Mouse (Mus musculus): ENCODE results near the gene Nos1ap. TPM values are rescaled to one million over a fixed set of nuclear protein-coding genes. Genes with fewer than 3 reads are reported as not detected.

Nos1ap gene
- polyA plus RNA-seq, 1 experiment from 2014 or later = 8.0 TPM

GRCm38 (mm10) chr1:170530456-170530855 is 59.2 kb downstream of the Nos1ap start:
- Histone ChIP-seq H3K4me3 (ENCODE audit: low read depth, low read length) (no peak overlapping the region), H3K27me3 (replicated peaks; ENCODE audit: insufficient read depth, low read length) (no peaks in the 10 kb centered on the region), H3K4me2 (replicated peaks; ENCODE audit: low read depth, low read length) (no peak overlapping the region), H3K9me3 (ENCODE audit: low read length) (no peaks in the 10 kb centered on the region), H3K36me3 (ENCODE audit: insufficient read depth, low read length) (no peaks in the 10 kb centered on the region), H3K4me1 (ENCODE audit: insufficient read depth, low read depth, low read length) (peaks cover 5% of the 10 kb centered on the region; the same call in 1 of the 2 replicates), H3K9ac (replicated peaks; ENCODE audit: low read depth) (no peak overlapping the region), H3K27ac (ENCODE audit: low read length) (no peak overlapping the region)
- ATAC-seq (no peak), DNase-seq (ENCODE audit: low spot score) (no peak)
- no peak for TF ChIP-seq CTCF (IDR thresholded peaks at IDR 0.05)
- TF ChIP-seq EP300 (IDR thresholded peaks at IDR 0.05) = no peak
- WGBS = 86% methylated on average over 4 of the region's 4 CpGs

GRCm38 (mm10) chr1:170522891-170523290 is 66.8 kb downstream of the Nos1ap start:
- Histone ChIP-seq H3K9me3 (ENCODE audit: low read length) (no peaks in the 10 kb centered on the region), H3K27me3 (replicated peaks; ENCODE audit: insufficient read depth, low read length) (no peaks in the 10 kb centered on the region), H3K36me3 (ENCODE audit: insufficient read depth, low read length) (no peaks in the 10 kb centered on the region), H3K4me1 (ENCODE audit: insufficient read depth, low read depth, low read length) (no peaks in the 10 kb centered on the region), H3K4me3 (ENCODE audit: low read depth, low read length) (no peak overlapping the region), H3K9ac (replicated peaks; ENCODE audit: low read depth) (no peak overlapping the region), H3K4me2 (replicated peaks; ENCODE audit: low read depth, low read length) (no peak overlapping the region), H3K27ac (ENCODE audit: low read length) (no peak overlapping the region)
- WGBS = 77% methylated on average over 5 of the region's 5 CpGs
- DNase-seq (ENCODE audit: low spot score) (no peak), ATAC-seq (no peak)
- TF ChIP-seq EP300 (IDR thresholded peaks at IDR 0.05) (no peak), CTCF (IDR thresholded peaks at IDR 0.05) (no peak)

- H3K4me1 ChIP-seq (ENCODE audit: insufficient read depth, low read depth, low read length) = no peaks in the 10 kb centered on the region
- no peaks in the 10 kb centered on the region for H3K27me3 ChIP-seq (replicated peaks; ENCODE audit: insufficient read depth, low read length)
- no peak overlapping the region for H3K9ac ChIP-seq (replicated peaks; ENCODE audit: low read depth)
- H3K36me3 ChIP-seq (ENCODE audit: insufficient read depth, low read length) = no peaks in the 10 kb centered on the region
- WGBS = 53% methylated on average over 6 of the region's 6 CpGs
- no peak for TF ChIP-seq CTCF (IDR thresholded peaks at IDR 0.05)
- no peak for DNase-seq (ENCODE audit: low spot score)
- H3K4me2 ChIP-seq (replicated peaks; ENCODE audit: low read depth, low read length) = no peak overlapping the region
- peak; percentile 57 for ATAC-seq
- H3K9me3 ChIP-seq (ENCODE audit: low read length) = no peaks in the 10 kb centered on the region
- no peak overlapping the region for H3K4me3 ChIP-seq (ENCODE audit: low read depth, low read length)
- H3K27ac ChIP-seq (ENCODE audit: low read length) = no peak overlapping the region
Measured at GRCm38 (mm10) chr1:170521520-170522205, 68.0 kb downstream of the Nos1ap start.

GRCm38 (mm10) chr1:170520206-170520605 is 69.5 kb downstream of the Nos1ap start:
- TF ChIP-seq CTCF (IDR thresholded peaks at IDR 0.05) = no peak
- no peak for TF ChIP-seq EP300 (IDR thresholded peaks at IDR 0.05)
- H3K9me3 ChIP-seq (ENCODE audit: low read length) = no peaks in the 10 kb centered on the region
- no peaks in the 10 kb centered on the region for H3K27me3 ChIP-seq (replicated peaks; ENCODE audit: insufficient read depth, low read length)
- H3K4me2 ChIP-seq (replicated peaks; ENCODE audit: low read depth, low read length) = no peak overlapping the region
- 90% methylated on average over 4 of the region's 4 CpGs for WGBS
- no peak overlapping the region for H3K27ac ChIP-seq (ENCODE audit: low read length)
- H3K36me3 ChIP-seq (ENCODE audit: insufficient read depth, low read length) = no peaks in the 10 kb centered on the region
- H3K4me1 ChIP-seq (ENCODE audit: insufficient read depth, low read depth, low read length) = no peaks in the 10 kb centered on the region
- no peak overlapping the region for H3K4me3 ChIP-seq (ENCODE audit: low read depth, low read length)
- ATAC-seq = no peak
- DNase-seq (ENCODE audit: low spot score) = no peak
- H3K9ac ChIP-seq (replicated peaks; ENCODE audit: low read depth) = no peak overlapping the region

- no peak for ATAC-seq
- 88% methylated on average over 7 of the region's 7 CpGs for WGBS
Measured at GRCm38 (mm10) chr1:170519631-170520030, 70.0 kb downstream of the Nos1ap start.

GRCm38 (mm10) chr1:170516182-170516581 is 73.5 kb downstream of the Nos1ap start:
- no peak overlapping the region for H3K4me3 ChIP-seq (ENCODE audit: low read depth, low read length)

More at GRCm38 (mm10) chr1:170519631-170520030, 70.0 kb downstream of the Nos1ap start:
- Histone ChIP-seq H3K9me3 (ENCODE audit: low read length) (no peaks in the 10 kb centered on the region), H3K4me3 (ENCODE audit: low read depth, low read length) (no peak overlapping the region), H3K4me2 (replicated peaks; ENCODE audit: low read depth, low read length) (no peak overlapping the region), H3K36me3 (ENCODE audit: insufficient read depth, low read length) (no peaks in the 10 kb centered on the region), H3K27me3 (replicated peaks; ENCODE audit: insufficient read depth, low read length) (no peaks in the 10 kb centered on the region), H3K4me1 (ENCODE audit: insufficient read depth, low read depth, low read length) (no peaks in the 10 kb centered on the region), H3K9ac (replicated peaks; ENCODE audit: low read depth) (no peak overlapping the region), H3K27ac (ENCODE audit: low read length) (no peak overlapping the region)
- no peak for DNase-seq (ENCODE audit: low spot score)
- TF ChIP-seq CTCF (IDR thresholded peaks at IDR 0.05) (no peak), EP300 (IDR thresholded peaks at IDR 0.05) (no peak)

More at GRCm38 (mm10) chr1:170516182-170516581, 73.5 kb downstream of the Nos1ap start:
- H3K36me3 ChIP-seq (ENCODE audit: insufficient read depth, low read length) = no peaks in the 10 kb centered on the region
- ATAC-seq = no peak
- no peak overlapping the region for H3K9ac ChIP-seq (replicated peaks; ENCODE audit: low read depth)
- no peak for TF ChIP-seq EP300 (IDR thresholded peaks at IDR 0.05)
- no peak for TF ChIP-seq CTCF (IDR thresholded peaks at IDR 0.05)
- H3K4me1 ChIP-seq (ENCODE audit: insufficient read depth, low read depth, low read length) = no peaks in the 10 kb centered on the region
- H3K27ac ChIP-seq (ENCODE audit: low read length) = no peak overlapping the region
- H3K4me2 ChIP-seq (replicated peaks; ENCODE audit: low read depth, low read length) = no peak overlapping the region
- no peaks in the 10 kb centered on the region for H3K9me3 ChIP-seq (ENCODE audit: low read length)
- no peaks in the 10 kb centered on the region for H3K27me3 ChIP-seq (replicated peaks; ENCODE audit: insufficient read depth, low read length)
- no peak for DNase-seq (ENCODE audit: low spot score)
- WGBS = 79% methylated on average over 6 of the region's 6 CpGs

Measured in lung, postnatal 0 days (tissue).